Mouse (Mus musculus) lung, embryonic 16.5 days (tissue): ENCODE results near the gene Rnf169. TPM values are rescaled to one million over a fixed set of nuclear protein-coding genes. Genes with fewer than 3 reads are reported as not detected.
"Not testable (repeated sequence)": the region's sequence is repeated elsewhere in the genome, so short reads cannot be mapped to it uniquely, and the experiment has no call there.

Experiments
- ATAC-seq: fragments of 200-750 bp; cut with Nextera tagmentation; 2 replicates; pipeline ENCODE4 v1.8.0; 2017; ENCODE audit warnings: low read depth, mild to moderate bottlenecking, moderate library complexity
- H3K27ac ChIP-seq: fragments of 300-500 bp; sonication (generic); 2 replicates; pipeline ENCODE4 v1.5.1; 2014; ENCODE audit warnings: mild to moderate bottlenecking, control low read depth, low read length
- H3K27me3 ChIP-seq: fragments of 300-500 bp; sonication (generic); 2 replicates; pipeline ENCODE4 v1.6.1; 2014; ENCODE audit warnings: low read depth, low read length, mixed read lengths; ENCODE audit not compliant: control insufficient read depth, insufficient read depth
- H3K36me3 ChIP-seq: fragments of 300-500 bp; sonication (generic); 2 replicates; pipeline ENCODE4 v1.6.1; 2014; ENCODE audit warnings: low read length; ENCODE audit not compliant: control insufficient read depth, insufficient read depth
- H3K4me1 ChIP-seq: fragments of 300-500 bp; sonication (generic); replicated peaks from 2 replicates; pipeline ENCODE4 v1.6.1; 2014; ENCODE audit warnings: low read length, mixed read lengths; ENCODE audit not compliant: control insufficient read depth, insufficient read depth
- H3K4me2 ChIP-seq: fragments of 300-500 bp; sonication (generic); 2 replicates; pipeline ENCODE4 v1.6.1; 2014; ENCODE audit warnings: low read depth, low read length, control low read depth
- H3K4me3 ChIP-seq: fragments of 300-500 bp; sonication (generic); 2 replicates; pipeline ENCODE4 v1.5.1; 2014; ENCODE audit warnings: mild to moderate bottlenecking, low read length, control low read depth
- H3K9ac ChIP-seq: fragments of 300-500 bp; sonication (generic); 2 replicates; pipeline ENCODE4 v1.6.1; 2014; ENCODE audit warnings: low read length, control low read depth
- H3K9me3 ChIP-seq: fragments of 300-500 bp; sonication (generic); 2 replicates; pipeline ENCODE4 v1.6.1; 2016; ENCODE audit warnings: low read length; ENCODE audit not compliant: control insufficient read depth
- WGBS: fragments of 180-500 bp; shearing (Covaris S2); extraction: QIAGEN DNeasy Blood & Tissue Kit; methylation state at CpG from one replicate; pipeline ENCODE4 v1.1.7; 2014; 5-methylcytosine and 5-hydroxymethylcytosine counted together
- polyA plus RNA-seq: library from polyadenylated mRNA; unstranded; fragments of >200 nt; fragmentation: Nextera tagmentation; extraction: Ambion mirVana; gene quantifications from 2 replicates; pipeline ENCODE4 v1.2.1, GENCODE M21; 2015

Gene Rnf169
- polyA plus RNA-seq, 1 experiment from 2014 or later = 4.4 TPM

- no peak overlapping the region for H3K4me2 ChIP-seq
- peaks cover 2% of the 10 kb centered on the region; the same call in 1 of the 2 replicates for H3K36me3 ChIP-seq
- no peak overlapping the region for H3K27ac ChIP-seq
- no peak overlapping the region for H3K4me3 ChIP-seq
- peaks cover 1% of the 10 kb centered on the region for H3K4me1 ChIP-seq
- no peak overlapping the region for H3K9ac ChIP-seq
- no peaks in the 10 kb centered on the region for H3K27me3 ChIP-seq
- WGBS = 84% methylated on average over 12 of the region's 12 CpGs
- no peak for ATAC-seq
- H3K9me3 ChIP-seq = no peaks in the 10 kb centered on the region
Observed at GRCm38 (mm10) chr7:99957226-99957965, 22.9 kb downstream of the Rnf169 start.

GRCm38 (mm10) chr7:99956095-99956494 lies 24.2 kb downstream of the Rnf169 start:
- Histone ChIP-seq H3K4me1 (no peaks in the 10 kb centered on the region), H3K27me3 (no peaks in the 10 kb centered on the region), H3K4me2 (no peak overlapping the region), H3K36me3 (peaks cover 5% of the 10 kb centered on the region; the same call in 1 of the 2 replicates), H3K9ac (no peak overlapping the region), H3K9me3 (no peaks in the 10 kb centered on the region), H3K27ac (no peak overlapping the region), H3K4me3 (no peak overlapping the region)
- WGBS = 99% methylated on average over 7 of the region's 7 CpGs
- no peak for ATAC-seq

GRCm38 (mm10) chr7:99954212-99954611 lies 26.0 kb downstream of the Rnf169 start:
- no peak overlapping the region for H3K4me2 ChIP-seq
- H3K27ac ChIP-seq = no peak overlapping the region
- ATAC-seq = no peak
- no peaks in the 10 kb centered on the region for H3K9me3 ChIP-seq
- H3K4me1 ChIP-seq = no peaks in the 10 kb centered on the region
- no peak overlapping the region for H3K4me3 ChIP-seq
- WGBS = 87% methylated on average over 8 of the region's 8 CpGs
- no peaks in the 10 kb centered on the region for H3K27me3 ChIP-seq
- peaks cover 8% of the 10 kb centered on the region for H3K36me3 ChIP-seq
- H3K9ac ChIP-seq = no peak overlapping the region

GRCm38 (mm10) chr7:99953442-99954098 lies 26.7 kb downstream of the Rnf169 start:
- Histone ChIP-seq H3K4me1 (no peaks in the 10 kb centered on the region), H3K9ac (no peak overlapping the region), H3K4me3 (no peak overlapping the region), H3K4me2 (no peak overlapping the region), H3K27me3 (no peaks in the 10 kb centered on the region), H3K9me3 (no peaks in the 10 kb centered on the region), H3K27ac (no peak overlapping the region), H3K36me3 (peaks cover 8% of the 10 kb centered on the region)
- ATAC-seq = no peak
- WGBS = 79% methylated on average over 6 of the region's 6 CpGs

GRCm38 (mm10) chr7:99947329-99947728 lies 32.9 kb downstream of the Rnf169 start:
- H3K4me2 ChIP-seq = no peak overlapping the region
- no peak overlapping the region for H3K9ac ChIP-seq
- no peak overlapping the region for H3K27ac ChIP-seq
- no peaks in the 10 kb centered on the region for H3K9me3 ChIP-seq
- H3K4me1 ChIP-seq = no peaks in the 10 kb centered on the region
- no peak overlapping the region for H3K4me3 ChIP-seq
- ATAC-seq = no peak
- H3K27me3 ChIP-seq = no peaks in the 10 kb centered on the region
- WGBS = 74% methylated on average over 9 of the region's 9 CpGs
- H3K36me3 ChIP-seq = peaks cover 44% of the 10 kb centered on the region

- Histone ChIP-seq H3K9me3 (no peaks in the 10 kb centered on the region), H3K4me2 (no peak overlapping the region), H3K9ac (no peak overlapping the region), H3K4me3 (no peak overlapping the region), H3K4me1 (no peaks in the 10 kb centered on the region), H3K27ac (no peak overlapping the region), H3K27me3 (no peaks in the 10 kb centered on the region), H3K36me3 (peaks cover 44% of the 10 kb centered on the region)
- WGBS = 75% methylated on average over 4 of the region's 4 CpGs
- ATAC-seq = no peak
Observed at GRCm38 (mm10) chr7:99946356-99946755, 33.9 kb downstream of the Rnf169 start.

GRCm38 (mm10) chr7:99945939-99946338 lies 34.3 kb downstream of the Rnf169 start:
- 93% methylated on average over 3 of the region's 3 CpGs for WGBS
- Histone ChIP-seq H3K27me3 (no peaks in the 10 kb centered on the region), H3K4me1 (no peaks in the 10 kb centered on the region), H3K4me2 (no peak overlapping the region), H3K4me3 (no peak overlapping the region), H3K9me3 (no peaks in the 10 kb centered on the region), H3K27ac (no peak overlapping the region), H3K36me3 (peaks cover 46% of the 10 kb centered on the region), H3K9ac (no peak overlapping the region)
- ATAC-seq = no peak

- not testable (repeated sequence) for H3K9me3 ChIP-seq, H3K27me3 ChIP-seq, ATAC-seq, H3K9ac ChIP-seq, H3K4me3 ChIP-seq, H3K27ac ChIP-seq, H3K4me2 ChIP-seq, H3K4me1 ChIP-seq
- 92% methylated on average over 22 of the region's 22 CpGs for WGBS
- H3K36me3 ChIP-seq = peaks cover 55% of the 10 kb centered on the region
Observed at GRCm38 (mm10) chr7:99945012-99945411, 35.2 kb downstream of the Rnf169 start.

- no peak overlapping the region for H3K9ac ChIP-seq
- H3K9me3 ChIP-seq = no peaks in the 10 kb centered on the region
- H3K4me2 ChIP-seq = no peak overlapping the region
- peaks cover 53% of the 10 kb centered on the region for H3K36me3 ChIP-seq
- no peak overlapping the region for H3K27ac ChIP-seq
- H3K4me1 ChIP-seq = no peaks in the 10 kb centered on the region
- no peak overlapping the region for H3K4me3 ChIP-seq
- H3K27me3 ChIP-seq = no peaks in the 10 kb centered on the region
- ATAC-seq = no peak
- WGBS = 97% methylated on average over 3 of the region's 3 CpGs
Observed at GRCm38 (mm10) chr7:99944520-99944919, 35.7 kb downstream of the Rnf169 start.
